Mouse (Mus musculus) layer of hippocampus, postnatal 25 days (tissue): ENCODE measurements at regions not wholly inside any gene's neighbourhood (a gene's known extent, or its start where the extent isn't known, plus 50 kb on each side); places are given as distances from the start of the nearest gene placed in this dataset.

Experiments used
- DNase-seq, 2 experiments: peaks; one replicate each; pipeline ENCODE4 v3.0.0; 2022; ENCODE audit warnings: mixed read lengths in 2 of 2, low spot score in 1 of 2; ENCODE audit errors: extremely low spot score in 1 of 2

GRCm38 (mm10) chr16:97234321-97234720 lies 63.8 kb upstream of the Dscam start:
- no peak for DNase-seq

- no peak for DNase-seq
Measured at GRCm38 (mm10) chr16:97239626-97240025, 69.1 kb upstream of the Dscam start.

GRCm38 (mm10) chr16:97240085-97240484 lies 69.5 kb upstream of the Dscam start:
- DNase-seq, result no peak

- DNase-seq, result no peak
Measured at GRCm38 (mm10) chr16:97240859-97241360, 70.4 kb upstream of the Dscam start.

DNA sequence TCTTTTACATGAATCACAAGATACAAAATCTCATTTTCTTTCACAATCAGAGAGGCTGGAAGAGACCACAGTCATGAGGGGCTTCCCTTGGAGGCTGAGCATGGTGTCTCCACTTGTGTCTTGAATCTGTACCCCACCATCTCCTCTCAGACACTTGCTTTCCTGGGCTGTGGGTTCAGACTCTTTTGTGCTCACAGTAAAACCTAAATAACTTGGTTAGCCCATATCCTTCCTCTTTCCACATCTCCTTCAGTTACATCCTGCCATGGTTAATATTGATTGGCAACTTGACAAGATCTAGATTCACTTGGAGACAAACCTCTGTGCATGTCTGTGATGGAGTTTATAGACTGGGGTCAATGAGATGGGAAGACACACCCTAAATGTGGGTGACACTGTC lies 71.1 kb upstream of the Dscam start:
- no peak for DNase-seq

GRCm38 (mm10) chr16:97250488-97250887 lies 79.9 kb upstream of the Dscam start:
- no peak for DNase-seq

DNA sequence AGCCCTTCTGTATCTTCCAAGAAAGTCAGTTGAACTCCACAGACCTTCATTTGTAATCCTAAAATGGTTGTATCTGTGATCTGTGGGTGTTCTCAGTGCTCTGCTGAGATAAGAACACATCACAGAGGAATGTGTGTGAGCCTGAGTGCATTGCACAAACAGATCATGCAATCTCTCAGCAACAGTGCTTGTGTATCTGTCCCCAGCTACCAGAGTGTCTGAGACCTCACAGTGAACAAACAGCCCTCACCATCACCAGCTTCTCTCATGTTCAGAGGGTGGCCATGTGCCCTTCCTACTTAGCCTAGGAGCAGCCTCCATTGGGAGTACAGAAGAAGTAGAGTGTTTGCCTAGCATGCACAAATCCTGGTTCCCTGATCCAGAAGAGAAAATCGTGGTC lies 82.0 kb upstream of the Dscam start:
- no peak for DNase-seq

DNA sequence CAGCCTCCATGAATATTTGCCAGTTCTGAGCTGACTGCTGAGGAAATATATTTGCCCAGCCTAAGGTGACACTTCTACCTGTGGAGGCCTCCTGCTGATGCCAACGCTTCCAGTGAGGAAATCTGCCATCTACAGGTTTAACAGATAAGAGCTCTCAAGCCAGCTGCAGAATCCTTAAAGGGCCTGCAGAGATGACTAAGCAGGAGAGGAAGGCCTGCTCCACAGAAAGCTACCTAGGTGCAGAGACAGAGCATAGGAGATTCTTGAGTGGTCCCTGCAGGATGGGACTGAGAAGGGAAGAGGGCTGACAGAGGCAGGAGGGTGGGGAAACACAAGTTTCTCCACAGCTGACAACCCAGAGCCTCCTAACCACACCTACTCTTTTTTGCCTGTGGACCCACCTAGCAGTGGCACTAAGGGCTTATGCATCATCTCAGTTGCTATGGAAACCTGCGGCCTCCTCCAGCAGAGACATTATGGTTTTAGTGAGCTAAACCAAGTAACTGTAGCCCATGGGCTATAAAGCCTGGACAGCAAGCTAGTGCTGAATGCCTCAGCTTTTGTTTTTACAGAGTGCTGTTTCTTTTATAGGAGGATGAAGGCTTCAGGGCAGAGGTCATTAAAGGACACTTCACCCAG lies 82.6 kb upstream of the Dscam start:
- no peak for DNase-seq

DNA sequence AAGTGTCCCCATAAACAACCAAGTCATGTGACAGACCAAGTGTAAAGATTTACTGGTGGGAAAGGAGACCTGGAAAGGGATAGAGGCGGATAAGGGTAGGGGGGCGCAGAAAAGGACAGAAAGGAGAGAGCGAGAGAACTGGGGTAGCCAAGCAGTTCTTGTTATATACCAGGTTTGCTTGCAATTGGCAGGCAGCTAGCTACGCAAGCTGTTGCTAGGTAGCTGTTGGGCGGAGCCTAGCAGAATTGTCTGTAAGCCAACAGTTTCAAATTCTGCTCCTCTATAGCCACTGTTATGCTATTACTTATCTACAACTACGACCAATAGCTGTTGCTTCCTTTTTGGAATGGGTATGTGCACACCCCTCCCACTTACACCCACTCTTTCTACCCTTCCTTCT lies 88.3 kb upstream of the Dscam start:
- no peak for DNase-seq

- no peak for DNase-seq
Measured at GRCm38 (mm10) chr16:97263451-97263850, 92.9 kb upstream of the Dscam start.

DNA sequence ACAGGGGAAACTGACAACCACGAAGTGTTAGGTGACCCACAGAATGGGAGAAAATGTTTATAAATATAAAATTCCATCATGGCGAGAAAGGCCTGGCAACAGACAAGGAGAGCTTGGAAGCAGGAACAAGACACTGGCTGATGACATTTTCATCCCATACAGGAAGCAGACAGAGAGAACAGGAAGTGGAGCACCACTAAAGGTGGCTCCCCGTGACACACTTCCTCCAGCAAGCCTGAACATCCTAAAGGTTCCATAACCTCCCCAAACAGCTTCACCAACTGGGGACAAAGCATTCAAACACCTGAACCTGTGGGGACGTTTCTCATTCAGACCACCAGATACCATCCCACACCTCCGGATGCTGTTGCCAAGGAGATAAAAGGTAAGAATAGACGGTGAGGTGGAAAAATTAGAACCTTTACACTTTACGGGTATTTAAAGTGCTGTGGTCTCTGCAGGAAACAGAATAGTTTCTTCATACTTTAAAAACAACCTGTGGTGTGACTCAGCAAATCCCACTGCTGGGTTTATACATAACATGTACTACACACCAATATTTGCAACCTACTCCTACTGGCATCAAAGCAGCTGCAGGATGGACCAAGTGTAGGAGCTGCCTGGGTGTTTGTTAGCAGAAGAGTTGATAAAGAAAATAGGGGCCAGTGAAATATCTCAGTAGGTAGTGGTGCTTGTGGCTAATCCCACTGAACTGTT lies 86.0 kb upstream of the Bace2 start:
- no peak for DNase-seq

- no peak for DNase-seq
Measured at GRCm38 (mm10) chr16:97271264-97271663, 85.3 kb upstream of the Bace2 start.

DNA sequence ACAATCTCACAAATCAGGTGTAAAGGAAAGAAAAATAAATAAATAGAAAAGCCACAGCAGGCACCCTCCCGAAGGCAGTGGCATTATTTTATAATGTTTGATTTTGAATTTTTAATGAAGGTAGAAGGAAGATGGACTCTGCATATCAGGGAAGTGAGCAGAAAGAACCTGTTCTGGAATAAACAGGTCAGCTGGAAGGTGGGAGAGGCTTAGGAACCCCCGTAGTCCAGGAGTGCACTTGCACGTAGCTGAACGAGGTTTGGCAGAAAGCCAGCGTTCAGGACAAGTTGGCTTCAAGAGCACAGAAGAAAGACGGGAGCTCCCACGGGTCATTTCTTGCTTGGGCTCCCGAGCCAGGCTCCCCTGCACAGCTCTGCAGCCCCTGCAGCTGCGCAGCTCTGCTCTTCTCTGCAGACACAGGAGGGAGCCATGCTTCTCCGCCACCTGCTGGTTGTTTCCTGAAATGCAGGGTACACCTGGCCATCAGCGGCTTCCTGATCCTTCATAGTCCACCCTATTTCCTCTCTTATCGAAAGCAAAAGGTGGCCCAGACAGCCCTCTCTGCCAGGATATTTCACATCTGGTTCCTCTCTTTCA lies 84.4 kb upstream of the Bace2 start:
- peak; percentile 81 to 92 for DNase-seq

- no peak for DNase-seq
Measured at GRCm38 (mm10) chr16:97278913-97279312, 77.6 kb upstream of the Bace2 start.

- DNase-seq, result no peak
Measured at GRCm38 (mm10) chr16:97281615-97282110, 74.9 kb upstream of the Bace2 start.

DNA sequence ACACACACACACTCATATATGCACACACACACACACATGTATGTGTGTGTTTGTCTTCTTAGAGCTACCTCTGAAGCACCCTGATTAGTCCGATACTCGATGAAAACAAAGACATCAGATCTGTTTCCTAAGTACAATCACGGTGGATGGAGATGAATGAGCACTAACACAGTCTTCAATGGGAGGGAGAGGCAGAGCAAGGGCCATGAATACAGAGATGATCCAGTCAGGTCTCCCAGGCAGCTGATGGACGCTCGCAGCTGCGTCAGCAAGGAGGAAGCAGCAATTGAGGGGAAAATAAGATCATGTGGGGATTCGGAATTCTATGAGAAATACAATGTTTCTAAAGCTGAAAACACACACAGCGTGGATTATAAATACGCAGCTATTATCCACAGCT lies 73.6 kb upstream of the Bace2 start:
- DNase-seq, result no peak

- no peak for DNase-seq
Measured at GRCm38 (mm10) chr16:97285886-97286447, 70.6 kb upstream of the Bace2 start.

DNA sequence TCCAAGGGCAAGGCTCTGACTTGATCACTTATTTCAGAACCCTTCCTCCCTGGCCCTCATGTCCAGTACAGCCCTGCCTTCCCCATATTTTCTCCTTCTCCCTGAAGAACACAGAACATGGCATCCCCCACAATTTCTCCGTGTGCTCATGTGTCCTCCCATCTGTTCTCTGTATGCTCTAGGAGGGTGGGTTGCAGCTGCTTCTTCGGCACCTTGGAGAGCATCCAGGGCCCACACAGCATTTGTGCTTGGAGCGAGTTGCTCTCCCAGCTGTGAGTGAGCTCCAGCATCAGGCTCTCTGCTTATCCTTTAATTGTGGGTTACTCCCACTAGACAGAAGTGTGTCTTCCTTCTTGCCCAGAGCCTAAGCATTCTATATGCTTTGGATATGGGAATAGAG lies 69.8 kb upstream of the Bace2 start:
- DNase-seq, result peak in 1 of 2 experiments; percentile 51

DNA sequence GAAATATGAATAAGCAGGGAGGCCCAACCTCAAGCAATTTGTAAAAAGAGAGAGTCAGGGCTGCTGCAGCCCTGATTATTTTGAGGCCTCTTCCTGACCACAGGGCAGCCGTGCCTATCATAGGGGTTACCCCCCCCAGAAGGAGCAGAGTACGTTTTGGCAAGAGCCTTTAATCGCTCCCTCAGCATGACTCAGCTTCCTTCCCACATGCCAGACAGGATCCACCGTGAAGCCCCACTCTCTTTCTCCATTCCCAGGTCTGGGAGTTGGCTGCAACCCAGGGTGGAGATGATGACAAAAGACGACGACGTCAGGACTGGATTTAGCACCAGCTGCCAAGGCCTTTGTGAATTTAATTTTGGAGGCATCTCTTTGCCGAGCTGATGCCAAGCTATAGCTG lies 67.9 kb upstream of the Bace2 start:
- peak in 1 of 2 experiments; percentile 30 for DNase-seq

DNA sequence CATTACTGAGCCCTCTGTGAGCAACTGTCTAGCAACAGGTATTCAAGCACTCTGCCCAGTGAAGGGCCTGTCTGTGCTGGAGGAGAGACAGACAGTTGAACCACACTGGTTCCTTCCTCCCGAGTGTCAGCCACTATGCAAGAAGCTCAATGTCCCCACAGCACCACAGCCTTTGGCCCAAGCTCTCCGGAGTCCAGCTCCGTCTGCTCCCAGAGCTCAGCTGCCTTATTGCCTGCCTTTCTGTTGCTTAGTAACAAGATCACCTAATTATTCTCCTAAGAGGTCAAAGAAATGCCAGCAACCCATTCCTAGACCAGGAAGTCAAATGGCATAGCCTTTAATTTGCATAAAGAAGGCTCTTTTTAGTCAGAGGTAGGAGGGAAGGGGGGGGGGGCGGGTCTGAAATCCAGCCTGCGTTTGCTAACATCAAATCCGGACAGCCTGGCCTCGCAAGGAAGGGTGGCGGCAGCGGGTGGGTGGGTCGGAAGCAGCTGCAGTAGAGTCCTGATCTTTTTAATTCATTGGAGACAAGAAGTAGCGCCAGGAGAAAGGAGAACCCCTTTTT lies 64.0 kb upstream of the Bace2 start:
- no peak for DNase-seq

DNA sequence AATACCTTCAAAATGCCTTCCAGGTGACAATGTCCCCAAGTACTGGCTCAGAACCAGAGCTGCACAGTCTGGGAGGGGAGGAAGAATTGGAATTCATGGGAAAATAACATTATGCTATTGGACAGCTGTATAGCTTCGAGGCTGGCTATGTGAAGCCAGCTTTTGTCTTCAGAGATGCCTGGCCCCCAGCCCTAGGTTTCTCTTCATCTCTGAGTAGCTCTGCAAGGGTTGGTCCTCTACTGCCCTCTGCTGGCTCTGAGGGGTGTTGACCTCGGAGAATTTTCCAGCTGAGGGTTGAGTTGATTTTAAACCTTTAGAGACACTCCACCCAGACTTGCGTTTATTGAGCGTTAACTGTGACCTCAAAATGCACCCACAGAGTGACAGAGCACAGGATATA lies 63.3 kb upstream of the Bace2 start:
- DNase-seq, result peak; percentile 74 to 79
